Mouse (Mus musculus) kidney, adult 9 months (tissue): ENCODE measurements around the gene Emx1.

ENCODE experiments used
- DNase-seq: peaks from one replicate; pipeline ENCODE4 v3.0.0; 2022

Emx1 gene

GRCm38 (mm10) chr6:85187340-85188211, at the start of gene Emx1:
Gene Emx1 (plus strand): TSS chr6:85187438.
- DNase-seq = peak; percentile 91

- no peak for DNase-seq
Measured at GRCm38 (mm10) chr6:85139534-85139933, 47.7 kb upstream of the Emx1 start.

- DNase-seq = peak; percentile 76
Measured at GRCm38 (mm10) chr6:85141013-85141412, 46.2 kb upstream of the Emx1 start.

- DNase-seq = no peak
Measured at GRCm38 (mm10) chr6:85144466-85144865, 42.8 kb upstream of the Emx1 start.

DNA sequence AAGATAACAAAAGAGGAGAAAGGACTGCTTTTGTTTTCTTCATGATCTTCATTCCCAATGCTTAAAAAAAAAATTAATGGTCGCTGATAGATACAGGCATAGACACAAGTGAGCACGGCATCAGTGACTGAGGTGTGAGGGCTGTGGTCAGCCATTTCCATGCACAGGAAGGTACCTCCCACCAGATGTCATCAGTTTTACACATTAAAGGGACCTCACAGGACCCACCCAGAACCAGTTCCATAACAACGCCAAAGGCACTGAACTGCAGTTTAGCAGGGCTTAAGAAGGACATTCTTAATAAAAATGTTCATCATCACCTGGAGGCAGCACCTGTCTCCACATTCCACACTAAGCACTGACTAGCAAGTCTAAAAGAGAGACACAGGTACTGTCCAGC, 39.6 kb upstream of the Emx1 start:
- no peak for DNase-seq

- no peak for DNase-seq
Measured at GRCm38 (mm10) chr6:85150386-85150785, 36.9 kb upstream of the Emx1 start.

DNA sequence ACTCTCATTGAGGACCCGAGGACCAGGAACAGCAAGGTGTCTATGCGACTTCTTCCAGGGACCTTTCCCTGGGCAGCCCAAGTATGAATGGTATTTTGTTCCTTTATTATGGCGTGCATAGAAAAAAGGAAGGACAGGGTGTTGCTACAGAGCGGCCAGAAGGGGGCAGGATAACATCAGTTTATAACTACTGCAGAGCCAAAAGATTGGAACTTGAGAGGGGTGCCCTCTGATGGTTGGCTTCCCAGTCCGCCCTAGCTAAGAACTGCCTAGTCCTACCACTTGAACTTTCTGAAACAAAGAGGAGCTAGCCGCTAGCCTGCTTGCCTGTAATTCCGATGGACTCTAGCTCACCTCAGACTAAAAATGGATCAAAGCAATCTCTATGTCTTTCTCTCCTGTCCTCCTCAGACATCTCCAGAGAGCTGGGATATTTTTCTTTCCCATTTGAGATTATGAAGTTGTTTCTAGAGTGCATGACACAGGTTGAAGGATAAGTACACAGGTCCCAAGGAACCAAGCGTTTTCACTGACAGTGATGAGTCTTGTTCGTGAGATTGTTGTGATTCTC, 33.2 kb upstream of the Emx1 start:
- peak; percentile 88 for DNase-seq

DNA sequence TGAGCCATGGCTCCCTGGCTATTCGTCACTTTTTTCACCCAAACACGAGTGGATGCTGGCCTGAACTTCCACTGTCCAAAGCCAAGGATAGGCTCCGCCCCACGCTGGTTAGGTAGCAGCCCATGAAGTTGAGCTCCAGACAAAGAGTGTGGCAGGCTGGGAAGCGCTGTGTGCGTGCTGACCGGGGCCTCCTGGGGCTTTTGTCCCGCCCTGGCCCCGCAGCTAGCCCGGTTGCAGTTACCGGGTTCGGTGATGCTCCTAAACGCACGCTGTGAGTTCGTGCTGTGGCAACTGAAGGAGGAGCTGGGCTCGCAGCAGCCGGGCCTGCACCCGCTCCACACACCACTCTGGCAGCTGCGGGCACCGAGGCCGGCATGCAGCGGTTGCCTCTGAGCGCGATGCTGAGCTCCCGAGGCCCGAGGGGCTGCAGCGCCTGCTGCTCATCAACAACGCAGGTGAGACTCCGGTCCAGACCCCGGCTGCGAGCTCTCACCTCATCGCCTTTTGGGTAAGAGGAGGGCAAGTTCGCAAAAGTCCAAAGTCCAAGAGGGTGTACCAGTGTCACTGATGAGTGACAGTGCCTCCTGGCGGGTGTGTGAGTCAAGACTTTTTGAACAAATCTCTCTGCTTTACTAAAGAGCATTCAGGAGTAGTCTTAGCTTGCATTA, 32.2 kb upstream of the Emx1 start:
- peak; percentile 83 for DNase-seq

DNA sequence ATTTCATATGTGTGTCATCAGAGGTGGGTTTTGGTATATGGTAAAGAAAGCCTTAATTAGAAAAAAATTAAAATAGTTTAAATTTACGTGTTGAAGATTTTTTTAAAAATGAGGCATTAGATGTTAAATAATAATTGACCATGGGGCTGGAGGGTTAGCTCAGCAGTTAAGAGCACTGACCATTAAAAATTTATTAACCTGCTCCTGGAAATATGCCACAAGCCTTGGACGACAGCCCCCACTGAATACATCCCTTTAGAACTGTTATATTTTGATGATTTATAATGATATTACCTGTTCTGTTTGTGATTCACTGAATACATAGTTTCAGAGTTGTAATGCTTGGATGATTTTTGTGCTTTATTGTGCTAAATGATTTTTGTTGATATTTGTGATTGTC, 30.7 kb upstream of the Emx1 start:
- peak; percentile 73 for DNase-seq

GRCm38 (mm10) chr6:85158040-85158804, 29.0 kb upstream of the Emx1 start:
- DNase-seq = peak; percentile 70

DNA sequence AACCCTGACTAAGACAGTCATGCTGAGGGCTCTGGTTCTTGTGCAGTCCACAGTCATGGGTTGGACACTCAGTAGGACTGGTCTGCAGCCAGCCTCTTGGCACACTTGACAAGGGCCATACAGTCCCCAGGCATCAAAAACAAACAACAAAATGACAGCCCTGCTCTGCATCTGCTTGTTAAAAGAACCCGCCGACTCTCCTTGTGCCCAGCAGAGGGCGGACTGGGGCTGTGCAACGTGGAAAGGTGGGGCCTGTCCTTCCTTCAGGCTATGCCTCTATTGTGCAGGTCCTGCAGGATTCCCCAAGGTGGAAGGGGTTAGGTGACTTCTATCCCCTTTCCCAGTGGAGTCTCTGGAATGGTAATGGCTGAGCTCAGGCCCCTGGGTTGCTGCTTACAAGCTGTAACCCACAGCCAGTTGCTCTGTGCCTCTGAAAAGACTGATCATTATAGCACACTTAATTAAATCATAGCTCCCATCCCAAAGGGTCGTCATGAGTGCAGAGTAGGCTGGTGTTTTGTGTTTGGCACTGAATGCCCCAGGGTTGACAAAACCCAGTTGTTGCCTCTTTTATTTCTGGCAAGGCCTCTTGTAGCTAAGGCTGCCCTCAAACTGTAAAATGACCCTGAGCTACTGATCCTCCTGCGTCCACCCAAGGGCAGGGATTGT, 28.0 kb upstream of the Emx1 start:
- peak; percentile 65 for DNase-seq

GRCm38 (mm10) chr6:85160201-85160923, 26.9 kb upstream of the Emx1 start:
- DNase-seq = peak; percentile 91

DNA sequence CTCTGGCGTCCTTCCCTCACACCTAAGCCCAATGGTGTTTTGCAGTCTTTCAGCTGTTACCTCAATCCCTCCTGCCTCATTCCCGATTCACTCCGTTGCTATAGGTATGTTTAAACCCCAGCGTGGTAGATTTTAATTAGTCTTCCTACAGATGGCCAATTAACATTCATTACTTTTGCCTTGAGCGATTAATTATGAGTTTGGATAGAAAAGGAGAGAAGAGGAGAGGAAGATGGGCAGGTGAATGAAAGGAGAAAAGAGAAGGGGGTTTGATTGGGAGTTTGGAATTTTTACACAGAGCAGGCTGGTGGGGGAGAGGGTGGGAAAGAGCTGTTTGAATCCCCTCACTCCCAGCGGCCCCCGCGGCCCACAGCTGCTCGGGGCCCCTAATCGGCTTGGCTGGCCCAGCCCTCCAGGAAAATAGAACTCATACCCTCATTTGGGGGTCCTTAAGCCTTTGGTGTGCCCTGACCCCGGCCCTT, 21.8 kb upstream of the Emx1 start:
- DNase-seq = no peak

DNA sequence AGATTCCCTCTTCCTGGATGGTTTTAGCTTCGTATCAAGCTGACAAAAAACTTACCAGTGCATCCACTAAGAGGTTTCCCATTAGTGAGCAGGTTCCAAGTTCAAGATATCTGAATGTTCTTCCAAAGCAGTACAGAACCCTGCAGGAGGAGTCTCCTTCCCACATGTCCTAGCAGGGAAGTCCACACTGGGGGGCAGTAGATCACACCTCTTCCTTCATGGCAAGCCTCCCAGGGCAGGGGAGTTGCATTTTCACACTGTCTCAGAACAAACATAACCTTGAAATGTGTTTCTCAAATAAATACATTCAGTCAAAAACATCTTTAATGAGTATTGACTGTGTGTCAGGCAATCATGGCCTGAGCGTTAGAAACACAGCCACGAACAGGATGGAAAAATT, 7.7 kb upstream of the Emx1 start:
- DNase-seq = peak; percentile 71

DNA sequence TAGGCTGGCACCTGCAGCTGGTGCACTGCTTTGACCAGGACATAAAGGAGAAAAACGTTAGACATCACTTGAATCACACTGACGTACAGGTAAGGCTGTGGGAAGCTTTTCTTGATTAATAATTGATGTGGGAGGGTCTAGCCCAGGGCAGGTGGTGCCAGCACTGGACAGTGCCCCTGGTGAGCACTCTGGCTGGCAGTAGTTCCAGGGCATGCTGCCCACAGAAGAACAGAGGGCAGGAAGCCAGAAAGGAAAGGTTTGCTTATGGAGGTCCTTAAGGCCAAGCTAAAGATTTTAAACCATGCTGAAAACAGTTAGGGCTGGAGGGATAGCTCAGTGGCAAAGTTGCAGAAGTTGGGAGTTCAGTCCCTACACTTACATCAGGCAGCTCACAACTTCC, 7.2 kb upstream of the Emx1 start:
- peak; percentile 90 for DNase-seq

DNA sequence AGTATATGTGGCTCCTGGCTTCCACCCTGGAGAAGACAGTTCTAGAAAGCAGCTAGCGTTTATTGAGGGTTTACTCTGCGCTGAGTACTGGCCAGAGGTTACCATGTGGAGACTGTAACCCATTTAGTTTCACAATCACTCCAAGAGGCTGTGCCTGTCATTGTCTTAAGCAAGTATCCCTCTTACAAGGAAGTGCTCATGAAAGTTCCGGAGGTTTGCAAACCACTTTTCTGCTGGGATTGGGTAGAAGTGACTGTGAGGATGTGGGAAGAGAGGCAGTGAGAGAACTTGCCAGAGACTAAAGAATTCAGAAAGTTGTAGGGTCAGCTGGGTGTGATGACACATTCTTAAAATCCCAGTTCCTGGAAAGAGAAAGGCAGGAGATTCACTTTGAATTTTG, 3.3 kb upstream of the Emx1 start:
- DNase-seq = no peak

DNA sequence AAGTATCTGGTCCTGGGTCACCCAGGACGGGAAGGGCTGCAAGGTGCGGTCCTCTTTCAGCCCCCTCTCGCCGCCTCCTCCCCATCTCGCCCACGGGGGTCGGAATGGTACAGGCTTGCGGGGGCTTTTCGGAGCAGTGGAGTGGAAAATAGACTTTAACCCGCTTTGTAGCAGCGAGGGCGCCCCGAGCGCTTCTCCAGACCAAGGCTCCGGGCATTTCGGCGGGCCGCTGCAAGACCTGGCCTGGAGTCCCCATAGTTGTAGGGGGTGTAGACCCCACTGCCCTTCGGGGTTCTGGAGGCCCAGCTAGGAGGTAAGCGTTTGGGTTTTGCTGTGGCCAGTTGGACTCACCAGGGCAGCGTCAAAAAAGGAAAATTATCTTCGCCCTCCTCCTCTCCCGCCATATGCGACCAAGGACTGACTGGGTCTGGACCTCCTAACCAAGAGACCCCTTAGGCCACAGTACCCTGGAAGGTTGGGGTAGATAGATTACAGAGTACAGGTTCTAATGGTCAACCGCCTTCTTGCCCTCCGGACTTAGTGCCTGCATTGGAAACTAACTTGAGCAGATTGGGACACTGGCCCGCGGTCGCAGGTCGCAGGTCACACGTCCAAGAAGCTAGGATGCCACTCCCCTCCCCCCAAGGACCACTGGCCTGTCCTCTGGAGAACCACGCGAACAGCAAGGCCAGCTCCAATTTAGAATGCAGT, 1.1 kb upstream of the Emx1 start:
- peak; percentile 80 for DNase-seq

- no peak for DNase-seq
Measured at GRCm38 (mm10) chr6:85186744-85187059, 536 bp upstream of the Emx1 start.

DNA sequence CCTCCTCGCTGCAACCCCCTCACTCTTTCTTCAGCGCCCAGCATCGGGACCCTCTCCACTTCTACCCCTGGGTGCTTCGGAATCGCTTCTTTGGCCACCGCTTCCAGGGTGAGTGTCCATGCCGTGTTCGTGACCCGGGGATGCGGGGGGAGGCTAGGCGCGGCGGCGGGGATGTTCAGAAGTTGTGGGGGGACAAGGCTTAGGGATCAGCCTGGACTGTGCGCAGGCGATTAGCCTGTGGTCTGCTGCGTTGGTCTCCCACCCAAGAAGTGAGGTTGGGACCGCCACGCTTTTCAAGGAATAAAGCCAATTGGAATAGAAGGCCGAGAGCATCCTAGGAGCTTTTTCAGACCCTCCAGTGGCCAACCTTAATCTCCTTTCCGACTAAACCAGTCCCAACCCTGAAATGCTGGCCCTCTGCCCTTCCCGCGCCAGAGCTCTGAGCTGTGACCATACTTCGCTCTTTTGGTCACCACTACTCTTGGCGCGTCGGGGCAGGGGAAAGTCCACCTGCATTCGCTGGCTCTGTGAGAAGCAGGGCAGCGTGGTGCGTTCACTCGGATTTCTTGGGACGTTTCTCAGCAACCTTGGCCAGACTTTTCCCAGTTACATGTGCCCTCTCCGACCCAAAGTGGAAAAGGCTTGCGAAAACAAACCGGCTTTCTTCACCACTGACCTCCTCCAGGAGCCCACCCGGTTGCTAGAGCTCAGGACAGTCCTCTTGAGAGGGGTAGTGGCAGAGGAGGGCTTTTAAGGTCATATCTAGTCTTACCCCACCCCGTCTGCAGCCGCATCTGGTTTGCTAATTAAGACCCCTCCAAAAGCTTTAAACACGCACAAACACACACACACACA, 1.2 kb downstream of the Emx1 start:
- DNase-seq = peak; percentile 89

- no peak for DNase-seq
Measured at GRCm38 (mm10) chr6:85189361-85189760, 2.1 kb downstream of the Emx1 start.
